Mouse (Mus musculus): ENCODE data around the gene Camk1g. TPM values are rescaled to one million over a fixed set of nuclear protein-coding genes. Genes with fewer than 3 reads are reported as not detected.

The Camk1g gene
- total and polyA plus RNA-seq, 3 experiments = not detected

- Histone ChIP-seq H3K36me3 (replicated peaks in 1 of 2; ENCODE audit: control insufficient read depth in 1 of 2, insufficient read depth in 1 of 2, low read length in 1 of 2) (peaks cover 0 to 3% of the 10 kb centered on the region in 2 experiments), H3K9ac (ENCODE audit: insufficient read depth, low read depth) (no peak overlapping the region), H3K27me3 (replicated peaks) (no peaks in the 10 kb centered on the region), H3K9me3 (replicated peaks; ENCODE audit: low read length) (no peaks in the 10 kb centered on the region), H3K27ac (ENCODE audit: insufficient read depth, low read depth) (no peak overlapping the region), H3K4me3 (replicated peaks in 1 of 3; ENCODE audit: low read depth in 2 of 3, low read length in 2 of 3, poor library complexity in 1 of 3) (no peak overlapping the region), H3K79me2 (replicated peaks; ENCODE audit: control insufficient read depth, extremely low read depth, insufficient read depth, poor library complexity, severe bottlenecking) (no peaks in the 10 kb centered on the region), H3K4me1 (ENCODE audit: control insufficient read depth in 1 of 2, insufficient read depth in 2 of 2) (peaks cover 0 to 28% of the 10 kb centered on the region in 2 experiments; a peak in 2 of 4 replicates), H3K4me2 (ENCODE audit: insufficient read depth, low read depth, poor library complexity, severe bottlenecking) (no peak overlapping the region)
- no peak for DNase-seq (ENCODE audit: extremely low read depth)
- dilution Hi-C loops (cut with MboI; ENCODE audit: extremely low pct_ligation_motif_present, extremely low pct_unique_long_range_greater_than_20kb, low sequenced_read_pairs) (no loop called here), in situ Hi-C loops (cut with MboI; ENCODE audit: low pct_ligation_motif_present, low pct_unique_long_range_greater_than_20kb, low sequenced_read_pairs) (no loop called here)
- TF ChIP-seq MYC (IDR thresholded peaks at IDR 0.05; ENCODE audit: low read depth, low read length) = no peak
- TF ChIP-seq KAT2A (IDR thresholded peaks at IDR 0.05; ENCODE audit: insufficient replicate concordance, low read length) = no peak
- TF ChIP-seq JUND (conservative IDR thresholded peaks at IDR 0.05; ENCODE audit: low read depth, low read length) = no peak
- TF ChIP-seq PAX5 (IDR thresholded peaks at IDR 0.05; ENCODE audit: low read length) = no peak
- TF ChIP-seq ETS1 (conservative IDR thresholded peaks at IDR 0.05; ENCODE audit: low read depth, low read length) = no peak
- TF ChIP-seq TCF12 (IDR thresholded peaks at IDR 0.05; ENCODE audit: low read depth, low read length) = no peak
- TF ChIP-seq JUN (IDR thresholded peaks at IDR 0.05; ENCODE audit: insufficient read depth, low read depth, low read length) = no peak
- no peak for TF ChIP-seq POLR2A (IDR thresholded peaks at IDR 0.05; ENCODE audit: low read depth, low read length)
Measured at GRCm38 (mm10) chr1:193334546-193334945, 35.6 kb downstream of the Camk1g start.

DNA sequence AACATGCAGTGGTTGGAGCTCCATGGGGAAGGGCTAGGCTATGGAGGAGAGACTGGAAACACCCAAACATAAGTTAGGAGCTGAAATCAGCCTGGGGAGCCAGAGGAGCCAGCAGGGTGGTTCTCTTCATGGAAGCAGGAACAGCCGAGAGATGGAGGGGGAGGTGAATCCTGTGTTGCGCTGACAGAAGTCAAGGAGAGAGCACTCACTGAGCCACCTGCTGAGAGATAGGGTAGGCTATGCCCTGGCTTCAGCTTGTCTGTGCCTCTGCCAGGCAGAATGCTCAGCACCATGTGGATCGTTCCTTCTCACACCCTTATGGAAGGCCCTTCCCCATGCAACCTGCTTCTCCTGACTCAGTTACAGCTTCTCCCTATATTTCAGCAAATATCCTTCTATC is 36.3 kb downstream of the Camk1g start:
- no peak overlapping the region for H3K9ac ChIP-seq (ENCODE audit: insufficient read depth, low read depth)
- dilution Hi-C loops (cut with MboI; ENCODE audit: extremely low pct_ligation_motif_present, extremely low pct_unique_long_range_greater_than_20kb, low sequenced_read_pairs) (no loop called here), in situ Hi-C loops (cut with MboI; ENCODE audit: low pct_ligation_motif_present, low pct_unique_long_range_greater_than_20kb, low sequenced_read_pairs) (no loop called here)
- no peak overlapping the region for H3K4me3 ChIP-seq (replicated peaks in 1 of 3; ENCODE audit: low read depth in 2 of 3, low read length in 2 of 3, poor library complexity in 1 of 3)
- TF ChIP-seq CTCF (conservative IDR thresholded peaks at IDR 0.05 in 1 of 2, IDR thresholded peaks at IDR 0.05 in 1 of 2; ENCODE audit: low read depth in 2 of 2, low read length in 2 of 2) (no peak), CHD2 (IDR thresholded peaks at IDR 0.05; ENCODE audit: low read length) (no peak), SMC3 (IDR thresholded peaks at IDR 0.05; ENCODE audit: low read depth, low read length) (no peak), JUND (conservative IDR thresholded peaks at IDR 0.05; ENCODE audit: low read depth, low read length) (no peak), RCOR1 (conservative IDR thresholded peaks at IDR 0.05; ENCODE audit: low read depth, low read length) (no peak), USF2 (conservative IDR thresholded peaks at IDR 0.05; ENCODE audit: low read depth, low read length) (no peak), NRF1 (IDR thresholded peaks at IDR 0.05; ENCODE audit: low read depth, low read length) (no peak), ZKSCAN1 (IDR thresholded peaks at IDR 0.05; ENCODE audit: borderline replicate concordance, low read depth, low read length) (no peak), KAT2A (IDR thresholded peaks at IDR 0.05; ENCODE audit: insufficient replicate concordance, low read length) (no peak), MEF2A (IDR thresholded peaks at IDR 0.05; ENCODE audit: borderline replicate concordance, low read depth, low read length) (no peak), MAFK (IDR thresholded peaks at IDR 0.05; ENCODE audit: insufficient replicate concordance, low read length) (no peak), NELFE (IDR thresholded peaks at IDR 0.05; ENCODE audit: low read depth, low read length) (no peak), ELF1 (IDR thresholded peaks at IDR 0.05; ENCODE audit: low read depth, low read length) (no peak), MXI1 (IDR thresholded peaks at IDR 0.05; ENCODE audit: low read depth, low read length) (no peak), UBTF (IDR thresholded peaks at IDR 0.05; ENCODE audit: low read depth, low read length) (no peak), BHLHE40 (IDR thresholded peaks at IDR 0.05; ENCODE audit: low read depth, low read length) (no peak), MAX (IDR thresholded peaks at IDR 0.05; ENCODE audit: low read length) (no peak), IRF4 (IDR thresholded peaks at IDR 0.05; ENCODE audit: low read depth, low read length) (no peak)
- H3K27ac ChIP-seq (ENCODE audit: insufficient read depth, low read depth) = no peak overlapping the region
- no peaks in the 10 kb centered on the region for H3K9me3 ChIP-seq (replicated peaks; ENCODE audit: low read length)
- peaks cover 0 to 28% of the 10 kb centered on the region in 2 experiments; a peak in 2 of 4 replicates for H3K4me1 ChIP-seq (ENCODE audit: control insufficient read depth in 1 of 2, insufficient read depth in 2 of 2)
- H3K4me2 ChIP-seq (ENCODE audit: insufficient read depth, low read depth, poor library complexity, severe bottlenecking) = no peak overlapping the region
- no peak for DNase-seq (ENCODE audit: extremely low read depth)
- H3K79me2 ChIP-seq (replicated peaks; ENCODE audit: control insufficient read depth, extremely low read depth, insufficient read depth, poor library complexity, severe bottlenecking) = no peaks in the 10 kb centered on the region
- H3K27me3 ChIP-seq (replicated peaks) = no peaks in the 10 kb centered on the region
- peaks cover 0 to 3% of the 10 kb centered on the region in 2 experiments for H3K36me3 ChIP-seq (replicated peaks in 1 of 2; ENCODE audit: control insufficient read depth in 1 of 2, insufficient read depth in 1 of 2, low read length in 1 of 2)
